Mouse (Mus musculus) forebrain, embryonic 11.5 days (tissue): ENCODE data around the gene Spp1. TPM values are rescaled to one million over a fixed set of nuclear protein-coding genes. Genes with fewer than 3 reads are reported as not detected.
"Not testable (repeated sequence)": the region's sequence is repeated elsewhere in the genome, so short reads cannot be mapped to it uniquely, and the experiment has no call there.

Source experiments
- ATAC-seq: fragments of 200-750 bp; cut with Nextera tagmentation; replicated peaks from 2 replicates; pipeline ENCODE4 v1.8.0; 2017; ENCODE audit warnings: moderate TSS enrichment; ENCODE audit not compliant: low FRiP score
- DNase-seq: peaks from one replicate; pipeline ENCODE4 v3.0.0-alpha.2; 2017; ENCODE audit warnings: low spot score
- H3K27ac ChIP-seq: fragments of 300-500 bp; sonication (generic); 2 replicates; pipeline ENCODE4 v1.5.1; 2014; ENCODE audit warnings: low read depth, low read length
- H3K27me3 ChIP-seq: fragments of 300-500 bp; sonication (generic); 2 replicates; pipeline ENCODE4 v1.6.1; 2014; ENCODE audit warnings: mild to moderate bottlenecking, low read length, mixed read lengths; ENCODE audit not compliant: control insufficient read depth, insufficient read depth
- H3K36me3 ChIP-seq: fragments of 300-500 bp; sonication (generic); 2 replicates; pipeline ENCODE4 v1.6.1; 2014; ENCODE audit warnings: mild to moderate bottlenecking, low read length, moderate library complexity, mixed read lengths; ENCODE audit not compliant: control insufficient read depth, insufficient read depth
- H3K4me1 ChIP-seq: fragments of 300-500 bp; sonication (generic); replicated peaks from 2 replicates; pipeline ENCODE4 v1.6.1; 2014; ENCODE audit warnings: low read length, mixed read lengths; ENCODE audit not compliant: control insufficient read depth, insufficient read depth
- H3K4me2 ChIP-seq: fragments of 300-500 bp; sonication (generic); 2 replicates; pipeline ENCODE4 v1.6.1; 2014; ENCODE audit warnings: low read depth, mild to moderate bottlenecking, low read length, moderate library complexity, mixed read lengths; ENCODE audit not compliant: severe bottlenecking
- H3K4me3 ChIP-seq: fragments of 300-500 bp; sonication (generic); 2 replicates; pipeline ENCODE4 v1.5.1; 2014; ENCODE audit warnings: low read depth, low read length
- H3K9ac ChIP-seq: fragments of 300-500 bp; sonication (generic); 2 replicates; pipeline ENCODE4 v1.6.1; 2014; ENCODE audit warnings: low read length
- H3K9me3 ChIP-seq: fragments of 300-500 bp; sonication (generic); 2 replicates; pipeline ENCODE4 v1.6.1; 2016; ENCODE audit warnings: low read length, mixed read lengths; ENCODE audit not compliant: control insufficient read depth
- WGBS: fragments of 180-500 bp; shearing (Covaris S2); extraction: QIAGEN DNeasy Blood & Tissue Kit; methylation state at CpG from one replicate; pipeline ENCODE4 v1.1.7; 2014; 5-methylcytosine and 5-hydroxymethylcytosine counted together
- polyA plus RNA-seq: library from polyadenylated mRNA; unstranded; fragments of >200 nt; fragmentation: Nextera tagmentation; extraction: Ambion mirVana; gene quantifications from 2 replicates; pipeline ENCODE4 v1.2.1, GENCODE M21; 2014

The Spp1 gene
- polyA plus RNA-seq, 1 experiment from 2014 or later = 3.4 TPM

DNA sequence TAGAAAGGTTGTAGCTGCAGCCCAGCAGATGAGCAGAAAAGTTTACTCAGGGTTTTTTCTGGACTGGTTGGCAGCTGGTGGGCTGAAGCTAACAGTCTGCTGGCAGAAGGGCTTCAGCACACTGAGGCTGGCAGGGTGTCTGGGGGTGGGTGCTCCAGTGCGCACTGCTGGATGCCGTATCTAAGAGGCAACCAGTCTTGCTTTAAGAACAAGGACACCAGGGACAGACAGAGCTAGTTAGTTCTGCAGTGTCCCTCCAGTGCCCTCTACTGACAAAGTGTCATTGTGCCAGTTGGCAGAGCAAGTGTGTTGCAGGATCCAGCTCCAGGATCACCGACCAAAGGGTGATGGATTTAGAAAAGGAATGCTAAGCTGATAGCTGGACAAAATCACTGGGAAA, 11.2 kb downstream of the Spp1 start:
- Histone ChIP-seq H3K9ac (no peak overlapping the region), H3K4me3 (no peak overlapping the region), H3K27ac (no peak overlapping the region), H3K4me1 (no peaks in the 10 kb centered on the region), H3K36me3 (no peaks in the 10 kb centered on the region), H3K9me3 (no peaks in the 10 kb centered on the region), H3K27me3 (no peaks in the 10 kb centered on the region), H3K4me2 (no peak overlapping the region)
- peak; percentile 58 for DNase-seq
- 0 out of 2 replicates have a peak, but pooled peaks have one; percentile 51 for ATAC-seq
- WGBS = 17% methylated on average over 3 of the region's 3 CpGs

DNA sequence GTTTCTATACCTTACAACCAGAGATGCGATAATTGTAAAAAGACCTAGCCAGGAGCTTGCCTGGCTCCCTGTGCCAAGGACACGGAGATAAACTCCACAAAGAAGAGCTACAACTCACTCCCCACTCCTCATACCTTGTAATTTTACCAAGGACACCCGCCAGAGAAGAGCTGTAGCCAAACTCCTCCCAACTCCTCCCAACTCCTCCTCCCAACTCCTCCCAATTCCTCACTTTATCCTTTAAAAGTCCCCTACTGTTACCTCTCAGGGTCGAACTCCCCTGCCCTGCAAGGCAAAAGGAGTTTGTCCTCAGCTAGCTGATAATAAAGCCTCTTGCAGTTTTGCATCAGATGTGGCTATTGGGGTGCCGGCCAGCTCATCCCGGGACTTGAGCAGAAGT, 13.4 kb downstream of the Spp1 start:
- H3K4me1 ChIP-seq, H3K4me3 ChIP-seq, ATAC-seq, H3K27me3 ChIP-seq, H3K9ac ChIP-seq, DNase-seq, H3K4me2 ChIP-seq, H3K27ac ChIP-seq, H3K36me3 ChIP-seq, H3K9me3 ChIP-seq: not testable (repeated sequence)
- WGBS = 24% methylated on average over 6 of the region's 6 CpGs

- ATAC-seq = no peak
- no peaks in the 10 kb centered on the region for H3K27me3 ChIP-seq
- DNase-seq = no peak
- H3K9ac ChIP-seq = no peak overlapping the region
- H3K4me2 ChIP-seq = no peak overlapping the region
- H3K27ac ChIP-seq = no peak overlapping the region
- no peaks in the 10 kb centered on the region for H3K36me3 ChIP-seq
- no peak overlapping the region for H3K4me3 ChIP-seq
- no peaks in the 10 kb centered on the region for H3K4me1 ChIP-seq
- no peaks in the 10 kb centered on the region for H3K9me3 ChIP-seq
- WGBS = 37% methylated on average over 3 of the region's 3 CpGs
These were observed 14.6 kb downstream of the Spp1 start for GRCm38 (mm10) chr5:104449491-104449890.

DNA sequence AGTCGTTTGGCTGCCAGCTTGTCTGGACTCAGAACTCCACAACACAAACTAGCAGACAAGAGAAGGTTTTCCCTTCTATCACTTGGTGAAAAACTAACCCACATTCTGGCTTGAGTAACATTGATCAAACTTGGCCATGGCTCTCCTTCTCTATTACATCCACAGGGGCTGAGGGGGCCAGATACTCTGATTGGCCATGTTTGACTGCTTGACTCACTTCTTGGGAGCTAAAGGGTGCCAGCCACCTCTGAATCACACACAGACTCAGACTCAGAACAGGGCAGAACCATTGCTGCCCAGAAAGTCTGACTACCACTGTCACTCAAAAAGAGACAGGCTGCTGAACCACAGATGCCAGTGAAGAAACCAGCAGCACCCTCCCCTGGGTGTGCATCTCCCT, 18.2 kb downstream of the Spp1 start:
- Histone ChIP-seq H3K27ac (no peak overlapping the region), H3K4me3 (no peak overlapping the region), H3K9ac (no peak overlapping the region), H3K4me2 (no peak overlapping the region), H3K27me3 (no peaks in the 10 kb centered on the region), H3K4me1 (no peaks in the 10 kb centered on the region), H3K36me3 (no peaks in the 10 kb centered on the region), H3K9me3 (no peaks in the 10 kb centered on the region; the same call in 1 of the 2 replicates)
- ATAC-seq (no peak), DNase-seq (no peak)
- 86% methylated on average over 1 of the region's 1 CpGs for WGBS

DNA sequence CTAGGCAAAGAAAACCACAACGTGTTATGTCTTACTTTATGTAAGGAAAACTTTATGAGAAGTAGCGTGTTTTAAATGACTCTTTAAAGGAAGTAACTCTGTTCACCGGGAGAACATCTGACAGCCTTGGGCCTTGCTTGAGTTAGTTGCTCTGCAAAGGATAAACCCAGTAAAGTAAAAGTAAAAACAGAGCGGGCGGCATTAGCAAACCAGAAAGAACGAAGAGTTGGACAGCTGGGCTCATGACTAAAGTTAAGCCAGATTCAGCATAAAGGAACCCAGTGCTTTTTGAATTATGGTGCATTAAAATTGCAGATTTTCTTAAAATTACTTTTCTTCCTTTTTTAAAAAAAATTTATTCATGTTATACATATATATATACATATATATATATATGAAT, 19.6 kb downstream of the Spp1 start:
- no peak for ATAC-seq
- H3K9ac ChIP-seq = no peak overlapping the region
- H3K4me2 ChIP-seq = no peak overlapping the region
- H3K9me3 ChIP-seq = no peaks in the 10 kb centered on the region; the same call in 1 of the 2 replicates
- H3K4me3 ChIP-seq = no peak overlapping the region
- H3K27me3 ChIP-seq = no peaks in the 10 kb centered on the region
- H3K36me3 ChIP-seq = no peaks in the 10 kb centered on the region
- H3K4me1 ChIP-seq = no peaks in the 10 kb centered on the region
- H3K27ac ChIP-seq = no peak overlapping the region
- WGBS = 96% methylated on average over 6 of the region's 6 CpGs
- DNase-seq = no peak

DNA sequence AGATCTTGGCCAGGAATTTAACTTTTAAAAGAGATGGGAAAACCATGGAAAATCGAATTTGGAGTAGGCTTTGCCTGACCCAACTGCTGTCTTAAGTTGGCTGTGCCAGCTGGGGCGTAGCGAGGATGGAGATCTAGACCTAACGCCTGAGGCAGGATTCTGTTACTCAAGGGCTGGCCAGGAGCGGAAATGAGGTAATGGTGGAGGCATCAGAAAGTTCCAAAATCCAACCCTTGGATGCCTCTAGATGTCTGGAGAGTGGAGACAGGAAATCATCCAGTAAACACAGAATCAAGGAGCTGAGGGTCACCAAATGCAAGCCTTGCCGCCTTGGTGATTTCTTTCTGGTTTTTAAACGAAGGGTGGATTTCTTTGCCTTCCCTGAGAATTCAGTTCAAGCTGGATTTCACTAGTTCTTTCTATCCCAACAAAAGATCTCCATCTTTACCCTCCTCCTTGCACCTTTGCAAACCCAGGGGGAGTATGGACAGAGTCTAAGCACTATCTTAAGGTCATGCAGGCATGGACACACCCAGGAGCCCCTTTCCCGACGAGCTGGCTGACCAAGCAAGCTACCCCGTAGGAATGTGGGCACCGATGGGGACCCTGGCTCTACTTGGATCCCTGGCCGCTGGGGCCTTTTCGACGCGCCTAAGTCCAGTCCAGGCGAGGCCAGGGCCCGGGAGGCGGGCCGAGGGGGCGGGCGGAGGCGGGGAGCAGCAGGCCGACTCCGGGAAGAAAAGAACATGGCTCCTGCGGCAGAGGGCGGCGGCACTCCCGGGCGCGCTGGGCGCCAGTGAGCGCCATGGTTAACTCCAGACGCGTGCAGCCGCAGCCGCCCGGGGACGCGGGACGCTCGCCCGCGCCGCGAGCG, 24.2 kb downstream of the Spp1 start, which contains the start of gene Pkd2:
Gene Pkd2, plus strand, starts transcription at position 619 of the 874 bp plus-strand sequence.
- ATAC-seq = peak; percentile 92
- Histone ChIP-seq H3K27ac (peak within 1 kb of the TSS; percentile 78), H3K9me3 (no peaks in the 10 kb centered on the region; the same call in 1 of the 2 replicates), H3K9ac (peak within 1 kb of the TSS; percentile 96), H3K27me3 (no peaks in the 10 kb centered on the region), H3K36me3 (no peaks in the 10 kb centered on the region), H3K4me1 (0 out of 2 replicates have a peak, but pooled peaks cover 2% of the 10 kb centered on the region), H3K4me2 (peak within 1 kb of the TSS; percentile 75), H3K4me3 (peak within 1 kb of the TSS; percentile 71)
- DNase-seq = peak; percentile 90
- WGBS = 16% methylated on average over 32 of the region's 46 CpGs

DNA sequence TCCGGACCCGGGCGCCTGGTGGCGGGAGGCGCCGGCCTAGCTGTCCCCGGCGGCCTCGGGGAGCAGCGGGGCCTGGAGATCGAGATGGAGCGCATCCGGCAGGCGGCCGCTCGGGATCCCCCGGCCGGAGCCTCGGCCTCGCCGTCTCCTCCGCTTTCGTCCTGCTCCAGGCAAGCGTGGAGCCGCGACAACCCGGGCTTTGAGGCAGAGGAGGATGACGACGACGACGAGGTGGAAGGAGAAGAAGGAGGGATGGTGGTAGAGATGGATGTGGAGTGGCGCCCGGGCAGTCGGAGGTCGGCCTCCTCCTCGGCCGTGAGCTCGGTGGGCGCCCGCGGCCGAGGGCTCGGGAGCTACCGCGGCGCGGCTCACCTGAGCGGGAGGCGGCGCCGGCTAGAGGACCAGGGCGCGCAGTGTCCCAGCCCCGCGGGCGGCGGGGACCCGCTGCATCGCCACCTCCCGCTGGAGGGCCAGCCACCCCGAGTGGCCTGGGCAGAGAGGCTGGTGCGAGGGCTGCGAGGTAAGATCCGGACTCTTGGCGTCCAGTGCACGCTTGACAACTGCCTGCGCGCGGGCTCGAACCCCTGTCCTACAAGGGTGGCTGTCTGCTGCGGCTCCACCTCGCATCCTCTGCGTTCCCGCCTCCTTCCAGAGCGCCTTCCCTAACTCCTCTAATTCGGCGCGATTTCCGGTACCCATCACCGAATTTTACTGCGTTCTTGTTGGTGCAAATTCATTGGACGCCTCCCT, 25.0 kb downstream of the Spp1 start:
- H3K9me3 ChIP-seq = no peaks in the 10 kb centered on the region; the same call in 1 of the 2 replicates

GRCm38 (mm10) chr5:104460456-104460838, 25.5 kb downstream of the Spp1 start:
- Histone ChIP-seq H3K27me3 (no peaks in the 10 kb centered on the region), H3K27ac (no peak overlapping the region), H3K9ac (peak overlapping the region; percentile 96; the same call in 1 of the 2 replicates), H3K4me2 (peak overlapping the region; percentile 75), H3K4me1 (0 out of 2 replicates have a peak, but pooled peaks cover 2% of the 10 kb centered on the region), H3K4me3 (peak overlapping the region; percentile 71), H3K9me3 (no peaks in the 10 kb centered on the region; the same call in 1 of the 2 replicates), H3K36me3 (no peaks in the 10 kb centered on the region; the same call in 1 of the 2 replicates)
- DNase-seq (no peak), ATAC-seq (no peak)
- WGBS = 39% methylated on average over 3 of the region's 3 CpGs

More for the DNA sequence above, 25.0 kb downstream of the Spp1 start:
- H3K4me1 ChIP-seq = 0 out of 2 replicates have a peak, but pooled peaks cover 2% of the 10 kb centered on the region
- H3K27me3 ChIP-seq = no peaks in the 10 kb centered on the region
- no peaks in the 10 kb centered on the region for H3K36me3 ChIP-seq
- peak overlapping the region; percentile 75 for H3K4me2 ChIP-seq
- peak overlapping the region; percentile 71 for H3K4me3 ChIP-seq
- DNase-seq (peak; percentile 84), ATAC-seq (peak; percentile 78)
- under 1% methylated on average over 71 of the region's 82 CpGs for WGBS
- H3K9ac ChIP-seq = peak overlapping the region; percentile 96
- peak overlapping the region; percentile 78 for H3K27ac ChIP-seq
